Mouse (Mus musculus) liver, embryonic 14.5 days (tissue): ENCODE data around the gene Paqr4. TPM values are rescaled to one million over a fixed set of nuclear protein-coding genes. Genes with fewer than 3 reads are reported as not detected.

Experiments used
- ATAC-seq: fragments of 200-750 bp; cut with Nextera tagmentation; 2 replicates; pipeline ENCODE4 v1.8.0; 2017; ENCODE audit warnings: moderate number of reproducible peaks, mild to moderate bottlenecking, moderate library complexity; ENCODE audit not compliant: insufficient read depth
- DNase-seq, 3 experiments: peaks; one replicate each; pipeline ENCODE4 v3.0.0-alpha.2; 2012 to 2013; ENCODE audit warnings: low read depth in 3 of 3, low spot score in 3 of 3
- H3K27ac ChIP-seq: fragments of 300-500 bp; sonication (generic); 2 replicates; pipeline ENCODE4 v1.5.1; 2014; ENCODE audit warnings: moderate library complexity, mild to moderate bottlenecking, control low read depth, inconsistent platforms
- H3K27me3 ChIP-seq: fragments of 300-500 bp; sonication (generic); 2 replicates; pipeline ENCODE4 v1.6.1; 2014; ENCODE audit warnings: mild to moderate bottlenecking, low read length, moderate library complexity; ENCODE audit not compliant: control insufficient read depth, insufficient read depth
- H3K36me3 ChIP-seq: fragments of 300-500 bp; sonication (generic); replicated peaks from 2 replicates; pipeline ENCODE4 v1.6.1; 2014; ENCODE audit warnings: low read depth; ENCODE audit not compliant: control insufficient read depth, insufficient read depth
- H3K4me1 ChIP-seq, 2 experiments: fragments of 200-500 bp in 1 of 2; fragments of 300-500 bp in 1 of 2; sonication (generic) in 1 of 2; replicated peaks; 2 replicates each; pipeline ENCODE4 v1.6.1; 2012 to 2014; ENCODE audit warnings: antibody characterized with exemption in 1 of 2, inconsistent platforms in 1 of 2, low read length in 1 of 2; ENCODE audit not compliant: control insufficient read depth in 2 of 2, insufficient read depth in 2 of 2
- H3K4me2 ChIP-seq: fragments of 300-500 bp; sonication (generic); 2 replicates; pipeline ENCODE4 v1.6.1; 2014; ENCODE audit warnings: low read depth, mild to moderate bottlenecking, control low read depth, moderate library complexity
- H3K4me3 ChIP-seq, 2 experiments: fragments of 200-500 bp in 1 of 2; fragments of 300-500 bp in 1 of 2; sonication (generic) in 1 of 2; 2 replicates each; pipeline ENCODE4 v1.5.1; 2012 to 2014; ENCODE audit warnings: low read depth in 2 of 2, low read length in 2 of 2, mild to moderate bottlenecking in 2 of 2, control low read depth in 1 of 2, inconsistent platforms in 1 of 2, moderate library complexity in 1 of 2; ENCODE audit not compliant: insufficient read depth in 1 of 2
- H3K9ac ChIP-seq: fragments of 300-500 bp; sonication (generic); replicated peaks from 2 replicates; pipeline ENCODE4 v1.6.1; 2014; ENCODE audit warnings: mild to moderate bottlenecking, control low read depth, moderate library complexity
- H3K9me3 ChIP-seq: fragments of 300-500 bp; sonication (generic); 2 replicates; pipeline ENCODE4 v1.6.1; 2016; ENCODE audit warnings: low read length, mixed read lengths; ENCODE audit not compliant: control insufficient read depth
- CTCF ChIP-seq: IDR thresholded peaks from 2 replicates; pipeline ENCODE4 v1.5.1; 2016; ENCODE audit warnings: antibody characterized with exemption, low read depth, control low read depth
- EP300 ChIP-seq: IDR thresholded peaks from 2 replicates; pipeline ENCODE4 v1.6.1; 2016; ENCODE audit warnings: antibody characterized with exemption, low read depth
- WGBS: fragments of 180-500 bp; shearing (Covaris S2); extraction: QIAGEN DNeasy Blood & Tissue Kit; methylation state at CpG from one replicate; pipeline ENCODE4 v1.1.7; 2014; ENCODE audit not compliant: insufficient replicate concordance; 5-methylcytosine and 5-hydroxymethylcytosine counted together
- polyA plus RNA-seq, 2 experiments: library from polyadenylated mRNA; depleted of rRNA in 1 of 2; stranded (reverse) in 1 of 2; unstranded in 1 of 2; fragments of >200 nt; fragmentation: Nextera tagmentation in 1 of 2; extraction: Ambion mirVana in 1 of 2; gene quantifications; 2 replicates each; pipeline versions ENCODE4 v1.2.1 to v1.2.3; 2012 to 2014

The Paqr4 gene
- polyA plus RNA-seq, 2 experiments: 3.6 to 6.4 TPM

DNA sequence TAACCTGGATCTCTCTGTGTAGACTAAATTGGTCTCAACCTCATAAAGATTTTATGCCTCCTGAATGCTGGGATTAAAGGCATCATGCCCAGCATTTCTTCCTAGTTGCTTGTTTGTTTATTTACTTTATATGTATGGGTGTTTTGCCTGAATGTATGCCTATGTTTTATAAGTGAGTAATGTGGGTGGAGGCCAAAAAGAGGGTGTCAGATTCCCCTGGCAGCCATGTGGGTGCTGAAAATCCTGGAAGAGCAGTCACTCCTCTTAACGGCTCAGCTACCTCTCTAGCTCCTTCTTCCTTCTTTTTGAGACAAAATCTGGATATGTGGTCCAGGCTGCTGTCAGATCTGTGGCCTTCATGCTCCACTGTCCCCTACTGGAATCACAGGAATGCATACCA is 10.2 kb downstream of the Paqr4 start:
- H3K4me3 ChIP-seq: no peak overlapping the region

GRCm38 (mm10) chr17:23726758-23727142 is 13.9 kb downstream of the Paqr4 start:
- H3K4me1 ChIP-seq: peaks cover 8 to 15% of the 10 kb centered on the region in 2 experiments
- H3K4me3 ChIP-seq: peak overlapping the region; percentile 67 to 71
- WGBS: under 1% methylated on average over 20 of the region's 20 CpGs
- H3K27me3 ChIP-seq: no peaks in the 10 kb centered on the region
- H3K9ac ChIP-seq: peak overlapping the region; percentile 84
- H3K36me3 ChIP-seq: no peaks in the 10 kb centered on the region
- DNase-seq (peak; percentile 58 to 73 (median 60)), ATAC-seq (peak; percentile 84)
- H3K4me2 ChIP-seq: peak overlapping the region; percentile 80
- H3K27ac ChIP-seq: peak overlapping the region; percentile 42
- H3K9me3 ChIP-seq: no peaks in the 10 kb centered on the region
- TF ChIP-seq EP300 (no peak), CTCF (peak; percentile 52)

More for the DNA sequence above, 10.2 kb downstream of the Paqr4 start:
- peaks cover 5 to 11% of the 10 kb centered on the region in 2 experiments for H3K4me1 ChIP-seq
- no peaks in the 10 kb centered on the region for H3K9me3 ChIP-seq
- ATAC-seq (no peak), DNase-seq (no peak)
- H3K9ac ChIP-seq: no peak overlapping the region
- no peaks in the 10 kb centered on the region for H3K27me3 ChIP-seq
- TF ChIP-seq EP300 (no peak), CTCF (no peak)
- 58% methylated on average over 1 of the region's 1 CpGs for WGBS
- no peak overlapping the region for H3K27ac ChIP-seq
- no peak overlapping the region for H3K4me2 ChIP-seq
- peaks cover 3% of the 10 kb centered on the region for H3K36me3 ChIP-seq

GRCm38 (mm10) chr17:23725999-23726757 is 14.5 kb downstream of the Paqr4 start, which contains the start of gene Pkmyt1:
Gene Pkmyt1, plus strand, starts transcription at chr17:23726336.
- H3K4me3 ChIP-seq: peak within 1 kb of the TSS; percentile 67 to 71
- H3K36me3 ChIP-seq: no peaks in the 10 kb centered on the region
- H3K27me3 ChIP-seq: no peaks in the 10 kb centered on the region
- TF ChIP-seq CTCF (0 out of 2 replicates have a peak, but pooled peaks have one; percentile 6), EP300 (no peak)
- H3K4me2 ChIP-seq: peak within 1 kb of the TSS; percentile 80
- H3K9me3 ChIP-seq: no peaks in the 10 kb centered on the region
- H3K9ac ChIP-seq: peak within 1 kb of the TSS; percentile 84
- ATAC-seq: peak; percentile 92
- peak within 1 kb of the TSS; percentile 78 for H3K27ac ChIP-seq
- DNase-seq: peak; percentile 86 to 89 (median 87)
- peaks cover 8 to 18% of the 10 kb centered on the region in 2 experiments for H3K4me1 ChIP-seq
- WGBS: 2% methylated on average over 72 of the region's 73 CpGs

GRCm38 (mm10) chr17:23725477-23725876 is 15.2 kb downstream of the Paqr4 start:
- H3K9me3 ChIP-seq: no peaks in the 10 kb centered on the region
- peak overlapping the region; percentile 82 for H3K9ac ChIP-seq
- peaks cover 8 to 18% of the 10 kb centered on the region in 2 experiments for H3K4me1 ChIP-seq
- no peak for TF ChIP-seq EP300
- H3K4me2 ChIP-seq: peak overlapping the region; percentile 80
- no peak for DNase-seq
- no peaks in the 10 kb centered on the region for H3K36me3 ChIP-seq
- H3K27me3 ChIP-seq: no peaks in the 10 kb centered on the region
- peak overlapping the region; percentile 67 to 68 for H3K4me3 ChIP-seq
- 45% methylated on average over 4 of the region's 4 CpGs for WGBS
- no peak for ATAC-seq
- H3K27ac ChIP-seq: peak overlapping the region; percentile 78

- DNase-seq (no peak), ATAC-seq (no peak)
- H3K27ac ChIP-seq: no peak within 1 kb of the TSS
- H3K9ac ChIP-seq: no peak within 1 kb of the TSS
- no peaks in the 10 kb centered on the region for H3K36me3 ChIP-seq
- H3K4me2 ChIP-seq: no peak within 1 kb of the TSS
- TF ChIP-seq CTCF (no peak), EP300 (no peak)
- H3K9me3 ChIP-seq: no peaks in the 10 kb centered on the region
- 74% methylated on average over 7 of the region's 7 CpGs for WGBS
- H3K4me1 ChIP-seq: peaks cover 8 to 16% of the 10 kb centered on the region in 2 experiments
- no peak within 1 kb of the TSS for H3K4me3 ChIP-seq
- no peaks in the 10 kb centered on the region for H3K27me3 ChIP-seq
Measured at GRCm38 (mm10) chr17:23722376-23723125, 18.1 kb downstream of the Paqr4 start, which contains the start of gene 1520401A03Rik. Gene 1520401A03Rik, minus strand, starts transcription at chr17:23722783.
